ENCODE assay signal across 13 mouse cellular contexts in genomic region chr12:52698276-52698930, GRCm38 (mm10). TPM values are rescaled to one million over a fixed set of nuclear protein-coding genes. Genes with fewer than 3 reads are reported as not detected.
DNase-seq lines count a peak whose midpoint lies in the region; ATAC-seq and TF ChIP-seq lines count a peak whose summit lies in the region.
"Had no signal": no experiment of that assay in that cellular context is flagged by ENCODE, and none has a peak within 500 bp of the region (broad histone marks: within the 10 kb centered on the region; RNA-seq: fewer than 3 reads in every experiment).

No protein-coding gene starts in this region.

- DNase-seq in embryo, embryonic 9.5 days (ENCODE audit: extremely low spot score) = peak; percentile 34
- DNase-seq in midbrain, postnatal 0 days (ENCODE audit: low spot score) = peak; percentile 33
- DNase-seq in heart, adult 11 months = no peak
- no peak for DNase-seq in adrenal gland, postnatal 10 days
- DNase-seq in urinary bladder, postnatal 25 days (ENCODE audit: low spot score) = no peak
- DNase-seq in spleen, adult 12 weeks (ENCODE audit: low spot score) = no peak
- DNase-seq: kidney, adult 18-20 months; lung, postnatal 36 days; spleen, adult 18-20 months; thymus, postnatal 4 days had no signal

- 19% methylated on average over 5 of the region's 5 CpGs for WGBS in hindbrain, embryonic 12.5 days
- WGBS in midbrain, postnatal 0 days = 14% methylated on average over 5 of the region's 5 CpGs

- H3K27me3 ChIP-seq in hindbrain, embryonic 12.5 days = no peaks in the 10 kb centered on the region
- no peaks in the 10 kb centered on the region for H3K27me3 ChIP-seq in midbrain, postnatal 0 days (ENCODE audit: insufficient read depth, low read length)
- H3K27me3 ChIP-seq: heart, embryonic 15.5 days had no signal

- peak overlapping the region; percentile 75 for H3K4me2 ChIP-seq in hindbrain, embryonic 12.5 days (replicated peaks)
- H3K4me2 ChIP-seq in midbrain, postnatal 0 days (ENCODE audit: low read depth, low read length, poor library complexity, severe bottlenecking) = peak overlapping the region; percentile 77
- H3K4me2 ChIP-seq: heart, embryonic 15.5 days had no signal

- peak overlapping the region; percentile 10; the same call in 1 of the 2 replicates for H3K27ac ChIP-seq in cortical plate, adult 2 months (ENCODE audit: insufficient read depth, low read length)
- H3K27ac ChIP-seq in hindbrain, embryonic 12.5 days = peak overlapping the region; percentile 87
- peak overlapping the region; percentile 85 for H3K27ac ChIP-seq in midbrain, postnatal 0 days (ENCODE audit: low read depth, low read length)
- H3K27ac ChIP-seq: heart, embryonic 15.5 days had no signal

- H3K4me1 ChIP-seq in cortical plate, adult 2 months (ENCODE audit: control insufficient read depth, insufficient read depth, low read length) = peaks cover 2% of the 10 kb centered on the region; the same call in 1 of the 2 replicates
- peaks cover 33% of the 10 kb centered on the region for H3K4me1 ChIP-seq in hindbrain, embryonic 12.5 days
- peaks cover 18% of the 10 kb centered on the region; the same call in 1 of the 2 replicates for H3K4me1 ChIP-seq in midbrain, postnatal 0 days (ENCODE audit: insufficient read depth, low read length)

- no peaks in the 10 kb centered on the region for H3K36me3 ChIP-seq in hindbrain, embryonic 12.5 days
- no peaks in the 10 kb centered on the region for H3K36me3 ChIP-seq in midbrain, postnatal 0 days (ENCODE audit: insufficient read depth, low read length)
- H3K36me3 ChIP-seq: heart, embryonic 15.5 days had no signal

- H3K4me3 ChIP-seq in cortical plate, adult 2 months (ENCODE audit: insufficient read depth, low read length) = no peak overlapping the region; the same call in 1 of the 2 replicates
- H3K4me3 ChIP-seq in hindbrain, embryonic 12.5 days = peak overlapping the region; percentile 54
- H3K4me3 ChIP-seq in midbrain, postnatal 0 days (ENCODE audit: low read depth, low read length) = peak overlapping the region; percentile 59
- H3K4me3 ChIP-seq: heart, embryonic 15.5 days had no signal

- peak; percentile 61; the same call in 1 of the 2 replicates for ATAC-seq in hindbrain, embryonic 12.5 days (ENCODE audit: low FRiP score)
- ATAC-seq in midbrain, postnatal 0 days (ENCODE audit: low FRiP score) = peak; percentile 22; the same call in 1 of the 2 replicates

- H3K9me3 ChIP-seq in hindbrain, embryonic 12.5 days (replicated peaks) = no peaks in the 10 kb centered on the region
- no peaks in the 10 kb centered on the region for H3K9me3 ChIP-seq in midbrain, postnatal 0 days (ENCODE audit: low read length)
- H3K9me3 ChIP-seq: heart, embryonic 15.5 days had no signal

- TF ChIP-seq POLR2A in cortical plate, adult 2 months (IDR thresholded peaks at IDR 0.05; ENCODE audit: extremely low read depth, insufficient read depth, low read length) = no peak

- H3K9ac ChIP-seq in hindbrain, embryonic 12.5 days = peak overlapping the region; percentile 44
- peak overlapping the region; percentile 30; the same call in 1 of the 2 replicates for H3K9ac ChIP-seq in midbrain, postnatal 0 days (replicated peaks; ENCODE audit: low read length, poor library complexity, severe bottlenecking)
- H3K9ac ChIP-seq: heart, embryonic 15.5 days had no signal

- no peak for TF ChIP-seq CTCF in cortical plate, adult 2 months (IDR thresholded peaks at IDR 0.05; ENCODE audit: extremely low read depth, insufficient read depth, low read length)
- TF ChIP-seq CTCF in midbrain, postnatal 0 days (IDR thresholded peaks at IDR 0.05) = no peak

RNA-seq across cellular contexts. Expression of gene Akap6, which starts 0.8 kb away (rescaled TPM):
- polyA plus RNA-seq in cortical plate, adult 2 months (2012; rRNA removed) = 34.6 and 35.8 TPM in 2 replicates
- 33.1 and 34.2 TPM in 2 replicates for polyA plus RNA-seq in hindbrain, embryonic 12.5 days (2016; fragmentation: Nextera tagmentation; extraction: Ambion mirVana)
- total RNA-seq in midbrain, postnatal 0 days (2014; rRNA removed) = 69.3 and 90.2 TPM in 2 replicates
- polyA plus RNA-seq in midbrain, postnatal 0 days (2015; fragmentation: Nextera tagmentation; extraction: Ambion mirVana) = 15.7 and 18.2 TPM in 2 replicates
- 10 to 100 TPM in 1 of 2 experiments, 1 to 10 TPM in 1; 4.2 to 11.6 TPM for total RNA-seq in adrenal gland, postnatal 10 days (2021)

Comparison
In these comparisons a context has a peak if more than half of its experiments do, and no peak if none do; other contexts are left out.
1. H3K27ac ChIP-seq: peak in every context shown above with its lines; median percentile 87 in hindbrain, embryonic 12.5 days; 85 in midbrain, postnatal 0 days; 10 in cortical plate, adult 2 months.
2. DNase-seq: peak in embryo, embryonic 9.5 days (single experiment) and midbrain, postnatal 0 days (single experiment); none in heart, adult 11 months (single experiment), adrenal gland, postnatal 10 days (single experiment), urinary bladder, postnatal 25 days (single experiment) and spleen, adult 12 weeks (single experiment).